Mouse (Mus musculus) myocyte (in vitro differentiated cells): Measurements from ENCODE around the gene Banp. TPM values are rescaled to one million over a fixed set of nuclear protein-coding genes. Genes with fewer than 3 reads are reported as not detected.

ENCODE experiments used
- H3K27me3 ChIP-seq: one replicate; pipeline ENCODE4 v1.6.1; 2011; ENCODE audit not compliant: control insufficient read depth, insufficient read depth, insufficient read length
- H3K36me3 ChIP-seq: one replicate; pipeline ENCODE4 v1.6.1; 2011; ENCODE audit not compliant: control insufficient read depth, insufficient read depth
- H3K4me2 ChIP-seq: one replicate; pipeline ENCODE4 v1.6.1; 2011; ENCODE audit warnings: low read depth, control low read depth
- H3K4me3 ChIP-seq: one replicate; pipeline ENCODE4 v1.5.1; 2011; ENCODE audit warnings: mild to moderate bottlenecking, control low read depth, moderate library complexity
- H3K79me2 ChIP-seq: one replicate; pipeline ENCODE4 v1.6.1; 2011; ENCODE audit not compliant: control insufficient read depth, insufficient read depth
- H3ac ChIP-seq: one replicate; pipeline ENCODE4 v1.6.1; 2011; ENCODE audit not compliant: control insufficient read depth, insufficient read length
- CEBPB ChIP-seq: IDR thresholded peaks from 2 replicates; pipeline ENCODE4 v1.6.1; 2011; ENCODE audit warnings: mild to moderate bottlenecking, moderate library complexity; ENCODE audit not compliant: poor library complexity, insufficient read depth, severe bottlenecking
- E2F4 ChIP-seq: IDR thresholded peaks from one replicate; pipeline ENCODE4 v1.6.1; 2011; ENCODE audit warnings: mild to moderate bottlenecking, control low read depth, moderate library complexity; ENCODE audit not compliant: insufficient read depth
- MAX ChIP-seq: IDR thresholded peaks from one replicate; pipeline ENCODE4 v1.6.1; 2011; ENCODE audit warnings: low read depth, mild to moderate bottlenecking, control low read depth
- MYOD1 ChIP-seq, 3 experiments: IDR thresholded peaks; one replicate each; pipeline ENCODE4 v1.6.1; 2011; ENCODE audit warnings: control low read depth in 2 of 3, low read depth in 2 of 3, mild to moderate bottlenecking in 2 of 3, moderate library complexity in 1 of 3; ENCODE audit not compliant: insufficient read length in 2 of 3, control insufficient read depth in 1 of 3
- MYOG ChIP-seq, 3 experiments: IDR thresholded peaks; one replicate each; pipeline ENCODE4 v1.6.1; 2011; ENCODE audit warnings: control low read depth in 2 of 3, low read depth in 2 of 3, mild to moderate bottlenecking in 2 of 3; ENCODE audit not compliant: insufficient read length in 2 of 3, control insufficient read depth in 1 of 3, insufficient read depth in 1 of 3
- POLR2A ChIP-seq: IDR thresholded peaks from one replicate; pipeline ENCODE4 v1.6.1; 2011; ENCODE audit warnings: low read depth, mild to moderate bottlenecking, control low read depth, moderate library complexity; ENCODE audit not compliant: insufficient read length
- POLR2AphosphoS2 ChIP-seq: IDR thresholded peaks from one replicate; pipeline ENCODE4 v1.6.1; 2011; ENCODE audit warnings: low read depth, control low read depth; ENCODE audit not compliant: insufficient read length
- REST ChIP-seq: IDR thresholded peaks from one replicate; pipeline ENCODE4 v1.6.1; 2011; ENCODE audit warnings: mild to moderate bottlenecking, control low read depth, moderate library complexity; ENCODE audit not compliant: insufficient read depth, insufficient read length
- SRF ChIP-seq: IDR thresholded peaks from one replicate; pipeline ENCODE4 v1.6.1; 2011; ENCODE audit warnings: low read depth; ENCODE audit not compliant: control insufficient read depth, insufficient read length
- TCF12 ChIP-seq: IDR thresholded peaks from one replicate; pipeline ENCODE4 v1.6.1; 2011; ENCODE audit warnings: mild to moderate bottlenecking, control low read depth; ENCODE audit not compliant: poor library complexity, insufficient read depth, severe bottlenecking
- TCF3 ChIP-seq: IDR thresholded peaks from one replicate; pipeline ENCODE4 v1.6.1; 2011; ENCODE audit warnings: low read depth, control low read depth; ENCODE audit not compliant: insufficient read length
- USF1 ChIP-seq: IDR thresholded peaks from one replicate; pipeline ENCODE4 v1.6.1; 2011; ENCODE audit warnings: low read depth, mild to moderate bottlenecking, control low read depth, moderate library complexity
- polyA plus RNA-seq: library from polyadenylated mRNA; unstranded; fragments of >200 nt; fragmentation: generic; extraction: Trizol; gene quantifications from one replicate; pipeline ENCODE4 v1.2.1, GENCODE M21; 2012; ENCODE audit warnings: missing spikeins

The Banp gene
- polyA plus RNA-seq, 1 experiment = 30.3 TPM

- peaks cover 26% of the 10 kb centered on the region for H3K79me2 ChIP-seq
- H3ac ChIP-seq = no peak overlapping the region
- H3K4me2 ChIP-seq = peak overlapping the region; percentile 78
- H3K27me3 ChIP-seq = no peaks in the 10 kb centered on the region
- TF ChIP-seq POLR2A = no peak
- TF ChIP-seq MAX = no peak
- TF ChIP-seq SRF = no peak
- no peak for TF ChIP-seq POLR2AphosphoS2
- TF ChIP-seq E2F4 = no peak
- no peak for TF ChIP-seq TCF3
- no peak for TF ChIP-seq REST
- TF ChIP-seq MYOD1 (IDR thresholded peaks at IDR 0.05; ENCODE audit: control insufficient read depth in 1 of 3, insufficient read length in 2 of 3, low read depth in 2 of 3) = no peak
- no peak for TF ChIP-seq MYOG (IDR thresholded peaks at IDR 0.05; ENCODE audit: control insufficient read depth in 1 of 3, insufficient read depth in 1 of 3, insufficient read length in 2 of 3, low read depth in 2 of 3)
- TF ChIP-seq CEBPB = no peak
- no peak for TF ChIP-seq TCF12
- TF ChIP-seq USF1 = no peak
- H3K4me3 ChIP-seq = peak overlapping the region; percentile 18
- no peaks in the 10 kb centered on the region for H3K36me3 ChIP-seq
Observed at GRCm38 (mm10) chr8:121948321-121949145, 1.0 kb upstream of the Banp start.

GRCm38 (mm10) chr8:121949941-121950748 lies 595 bp downstream of the Banp start:
- Histone ChIP-seq H3K4me3 (peak overlapping the region; percentile 70), H3K36me3 (no peaks in the 10 kb centered on the region), H3K27me3 (no peaks in the 10 kb centered on the region), H3ac (peak overlapping the region; percentile 83), H3K4me2 (peak overlapping the region; percentile 89), H3K79me2 (peaks cover 30% of the 10 kb centered on the region)
- TF ChIP-seq CEBPB (no peak), MYOD1 (IDR thresholded peaks at IDR 0.05; ENCODE audit: control insufficient read depth in 1 of 3, insufficient read length in 2 of 3, low read depth in 2 of 3) (peak in 1 of 3 experiments; percentile 15), REST (no peak), SRF (peak; percentile 66), USF1 (peak; percentile 3), E2F4 (no peak), POLR2AphosphoS2 (peak; percentile 54), POLR2A (peak; percentile 70), TCF3 (no peak), MAX (peak; percentile 41), MYOG (IDR thresholded peaks at IDR 0.05; ENCODE audit: control insufficient read depth in 1 of 3, insufficient read depth in 1 of 3, insufficient read length in 2 of 3, low read depth in 2 of 3) (peak in 1 of 3 experiments; percentile 50), TCF12 (no peak)

DNA sequence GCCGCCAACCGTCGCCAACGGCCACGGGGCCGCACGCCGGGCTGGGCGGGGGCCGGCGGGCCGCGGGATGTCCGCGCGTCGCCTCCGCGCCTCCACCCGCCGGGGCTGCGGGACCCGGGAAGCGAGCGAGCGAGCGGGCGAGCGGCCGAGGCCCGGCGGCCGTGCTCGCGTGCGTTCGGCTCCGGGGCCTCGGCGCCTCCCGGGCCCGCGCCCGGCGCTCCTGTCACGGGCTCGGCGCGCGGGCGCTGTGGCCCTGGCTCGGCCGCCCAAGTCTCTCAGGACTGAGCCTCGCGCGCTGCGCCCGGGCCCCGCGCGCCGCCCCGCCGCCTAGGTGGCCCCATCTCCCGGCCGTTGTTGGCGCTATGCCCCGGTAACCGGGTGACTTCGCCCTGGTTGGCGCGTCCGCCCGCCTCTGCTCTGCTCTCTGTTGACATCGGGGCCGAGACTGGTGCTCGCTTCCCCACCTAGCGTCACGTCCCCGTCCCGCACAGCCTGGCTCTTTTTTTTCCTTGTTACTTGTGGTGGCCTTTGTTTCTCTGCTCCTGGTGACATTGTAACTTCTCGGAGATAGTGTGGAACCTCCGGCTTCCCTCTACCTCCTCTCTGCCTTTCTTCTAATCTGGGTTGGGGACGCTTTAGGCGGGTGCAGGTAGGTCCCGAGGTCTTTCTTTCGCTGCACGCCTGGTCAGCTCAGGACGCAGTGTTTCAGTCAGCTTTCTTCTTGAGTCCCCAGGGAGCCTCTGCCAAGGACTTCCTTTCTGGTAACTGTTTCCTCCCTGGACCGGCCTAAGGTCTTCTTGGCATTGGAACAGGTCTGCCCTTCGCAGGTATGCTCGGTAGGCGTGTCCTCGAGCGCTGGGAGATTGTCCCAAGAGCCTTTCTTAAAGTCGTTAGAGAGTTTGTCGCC lies 1.5 kb downstream of the Banp start:
- Histone ChIP-seq H3K27me3 (no peaks in the 10 kb centered on the region), H3K79me2 (peaks cover 30% of the 10 kb centered on the region), H3K4me3 (peak overlapping the region; percentile 70), H3K36me3 (no peaks in the 10 kb centered on the region), H3K4me2 (peak overlapping the region; percentile 76), H3ac (peak overlapping the region; percentile 83)
- TF ChIP-seq POLR2A = no peak
- TF ChIP-seq CEBPB = no peak
- peak; percentile 2 for TF ChIP-seq TCF3

DNA sequence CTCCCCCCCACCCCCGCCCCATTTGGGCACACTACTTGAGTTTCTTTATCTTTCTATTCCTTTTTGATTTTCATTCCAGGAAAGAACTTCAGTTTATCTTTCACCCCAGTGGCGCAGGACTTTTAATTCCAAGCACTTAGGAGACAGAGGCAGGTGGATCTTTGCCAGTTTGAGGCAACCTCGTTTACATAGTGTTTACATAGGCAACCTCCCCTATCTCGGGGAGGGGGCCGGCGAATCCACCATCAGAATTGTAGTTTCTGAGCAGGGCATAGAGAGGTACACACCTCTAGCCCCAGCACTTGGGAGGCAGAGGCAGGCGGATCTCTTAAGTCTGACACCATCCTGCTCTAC lies 2.1 kb downstream of the Banp start:
- TF ChIP-seq CEBPB = no peak
- no peak for TF ChIP-seq TCF12
- TF ChIP-seq POLR2AphosphoS2 = no peak
- Histone ChIP-seq H3ac (peak overlapping the region; percentile 83), H3K4me2 (peak overlapping the region; percentile 76), H3K79me2 (peaks cover 35% of the 10 kb centered on the region), H3K27me3 (no peaks in the 10 kb centered on the region), H3K36me3 (no peaks in the 10 kb centered on the region), H3K4me3 (peak overlapping the region; percentile 70)
